Mouse (Mus musculus) erythroblast, embryonic 14.5 days (primary cell): ENCODE data around the gene Cdh23.

Source experiments
- GATA1 ChIP-seq: IDR thresholded peaks from 2 replicates; pipeline ENCODE4 v1.6.1; 2012; ENCODE audit warnings: low read length, inconsistent platforms, mixed read lengths
- TAL1 ChIP-seq: IDR thresholded peaks from 3 replicates; pipeline ENCODE4 v1.6.1; 2012; ENCODE audit warnings: low read length, inconsistent platforms, mixed read lengths

DNA sequence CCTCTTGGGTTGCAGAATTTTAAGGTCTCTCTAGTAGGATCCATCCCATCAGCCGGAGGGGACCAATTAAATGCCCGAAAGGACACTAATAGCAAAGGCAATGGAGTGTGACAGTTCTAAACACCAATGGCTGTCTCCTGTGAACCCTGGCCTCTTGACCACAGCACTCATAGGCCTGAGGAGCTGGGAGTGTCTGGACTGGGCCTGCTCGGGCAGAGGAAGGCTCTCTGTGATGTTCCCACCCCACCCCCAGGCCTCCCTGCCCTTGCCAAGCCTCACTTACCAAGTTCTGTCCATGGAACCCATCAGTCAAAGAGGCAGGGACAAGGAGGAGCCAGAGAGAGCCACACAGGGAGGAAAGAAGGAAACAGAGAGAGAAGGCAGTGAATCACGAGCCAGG, 228.5 kb downstream of the Cdh23 start:
- TF ChIP-seq TAL1 (no peak), GATA1 (no peak)
